Mouse (Mus musculus): ENCODE results near the gene Vwce. TPM values are rescaled to one million over a fixed set of nuclear protein-coding genes. Genes with fewer than 3 reads are reported as not detected.
A peak's percentile ranks its signal among the peaks of the same experiment; 100 is the strongest.

Vwce gene
- polyA plus RNA-seq, 1 experiment from 2014 or later, result 0.86 TPM

DNA sequence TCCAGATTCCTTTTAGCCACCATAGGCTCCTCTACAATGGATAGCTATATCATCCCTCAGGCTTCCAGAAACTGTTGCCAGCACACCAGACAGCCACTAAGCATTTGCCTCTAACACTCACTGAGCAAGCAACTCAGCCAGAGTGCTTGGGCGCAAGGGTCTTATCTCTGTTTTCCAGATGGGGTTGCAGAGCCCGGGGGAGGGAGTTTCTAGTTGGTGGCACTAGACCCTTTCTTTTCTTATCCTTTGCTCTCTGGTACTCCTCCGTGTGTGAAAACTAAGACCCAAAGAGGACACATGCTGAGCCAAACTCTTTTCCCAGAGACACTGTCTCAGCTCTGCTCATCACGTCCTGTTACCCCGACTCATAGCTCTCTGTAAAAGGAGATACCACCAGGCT lies 27.4 kb downstream of the Vwce start:
- Histone ChIP-seq H3K4me2 (replicated peaks; ENCODE audit: low read depth, low read length) (no peak overlapping the region), H3K27me3 (ENCODE audit: control insufficient read depth, insufficient read depth, low read length) (no peaks in the 10 kb centered on the region), H3K4me1 (replicated peaks; ENCODE audit: control insufficient read depth, insufficient read depth, low read length) (no peaks in the 10 kb centered on the region), H3K4me3 (ENCODE audit: low read depth, low read length) (no peak overlapping the region), H3K9me3 (ENCODE audit: control insufficient read depth, low read length) (no peaks in the 10 kb centered on the region), H3K36me3 (ENCODE audit: control insufficient read depth, insufficient read depth, low read length) (no peaks in the 10 kb centered on the region), H3K9ac (ENCODE audit: low read depth, low read length) (no peak overlapping the region), H3K27ac (ENCODE audit: low read depth, low read length) (no peak overlapping the region)
- ATAC-seq (ENCODE audit: low FRiP score) (no peak), DNase-seq (ENCODE audit: low spot score) (no peak)
- WGBS, result 74% methylated on average over 5 of the region's 5 CpGs

DNA sequence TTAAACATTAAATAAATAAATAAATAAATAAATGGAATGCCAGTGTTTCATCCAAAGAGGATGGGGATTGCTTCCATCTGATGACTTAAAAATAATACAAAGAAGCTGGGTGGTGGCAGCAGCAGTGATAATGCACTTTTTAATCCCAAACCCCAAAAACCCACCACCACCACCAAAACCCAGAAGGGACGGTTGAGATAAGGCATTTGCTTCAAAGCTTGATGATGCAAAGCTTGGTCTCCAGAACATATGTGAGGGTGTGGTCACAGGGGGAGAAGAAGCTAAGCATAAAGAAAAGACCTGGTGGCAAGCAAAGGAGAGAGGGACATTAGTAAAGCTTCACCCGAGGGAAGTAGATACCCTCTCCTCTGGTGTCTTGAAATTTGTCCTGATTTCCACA lies 27.9 kb downstream of the Vwce start:
- Histone ChIP-seq H3K4me1 (replicated peaks; ENCODE audit: control insufficient read depth, insufficient read depth, low read length) (no peaks in the 10 kb centered on the region), H3K27me3 (ENCODE audit: control insufficient read depth, insufficient read depth, low read length) (no peaks in the 10 kb centered on the region), H3K9me3 (ENCODE audit: control insufficient read depth, low read length) (no peaks in the 10 kb centered on the region), H3K4me3 (ENCODE audit: low read depth, low read length) (no peak overlapping the region), H3K36me3 (ENCODE audit: control insufficient read depth, insufficient read depth, low read length) (no peaks in the 10 kb centered on the region), H3K4me2 (replicated peaks; ENCODE audit: low read depth, low read length) (no peak overlapping the region), H3K9ac (ENCODE audit: low read depth, low read length) (no peak overlapping the region), H3K27ac (ENCODE audit: low read depth, low read length) (no peak overlapping the region)
- ATAC-seq (ENCODE audit: low FRiP score) (no peak), DNase-seq (ENCODE audit: low spot score) (no peak)
- 89% methylated on average over 2 of the region's 2 CpGs for WGBS

DNA sequence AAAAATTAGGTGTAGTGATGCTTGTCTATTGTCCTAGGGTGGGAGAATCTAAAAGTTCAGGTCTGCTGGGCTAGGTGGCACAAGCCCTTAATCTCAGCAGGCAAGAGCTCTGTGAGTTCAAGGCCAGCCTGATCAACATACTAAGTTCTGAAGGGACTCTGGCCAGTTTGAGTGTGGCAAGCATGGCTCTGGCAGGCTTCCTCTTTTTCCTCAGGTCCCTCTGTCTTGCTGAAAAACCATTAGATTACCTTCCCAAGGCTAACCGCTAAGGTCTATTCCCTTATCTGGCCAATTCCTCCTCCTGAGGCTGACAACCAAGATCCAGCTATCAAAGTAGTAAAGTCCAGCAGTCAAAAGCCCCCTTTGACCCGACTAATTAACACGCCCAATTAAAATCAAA lies 28.7 kb downstream of the Vwce start:
- Histone ChIP-seq H3K27ac (ENCODE audit: low read depth, low read length) (no peak overlapping the region), H3K9me3 (ENCODE audit: control insufficient read depth, low read length) (no peaks in the 10 kb centered on the region), H3K4me3 (ENCODE audit: low read depth, low read length) (no peak overlapping the region), H3K27me3 (ENCODE audit: control insufficient read depth, insufficient read depth, low read length) (no peaks in the 10 kb centered on the region), H3K9ac (ENCODE audit: low read depth, low read length) (no peak overlapping the region), H3K36me3 (ENCODE audit: control insufficient read depth, insufficient read depth, low read length) (no peaks in the 10 kb centered on the region), H3K4me2 (replicated peaks; ENCODE audit: low read depth, low read length) (no peak overlapping the region), H3K4me1 (replicated peaks; ENCODE audit: control insufficient read depth, insufficient read depth, low read length) (no peaks in the 10 kb centered on the region)
- DNase-seq (ENCODE audit: low spot score), result no peak
- no peak for ATAC-seq (ENCODE audit: low FRiP score)
- 79% methylated on average over 3 of the region's 3 CpGs for WGBS

DNA sequence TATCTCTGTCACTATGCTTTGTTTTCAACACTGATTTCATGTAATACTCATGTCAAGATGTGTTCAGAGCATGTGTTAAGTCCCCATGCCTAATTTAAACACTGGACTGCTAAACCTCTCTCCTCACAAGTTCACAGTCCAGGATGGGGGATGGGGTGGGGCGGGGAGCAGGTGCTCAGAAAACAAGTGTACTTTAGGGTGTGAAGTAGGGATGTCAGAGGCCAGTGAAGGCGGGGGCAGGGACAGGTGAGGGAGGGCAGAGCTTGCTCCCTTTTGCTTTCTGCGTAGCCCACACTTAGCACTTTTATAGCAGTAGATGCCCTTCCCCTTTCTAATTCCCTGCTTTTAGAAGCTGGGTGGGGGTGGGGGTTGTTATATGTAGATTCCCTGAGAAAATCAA lies 31.1 kb downstream of the Vwce start:
- Histone ChIP-seq H3K4me3 (ENCODE audit: low read depth, low read length) (no peak overlapping the region), H3K4me1 (replicated peaks; ENCODE audit: control insufficient read depth, insufficient read depth, low read length) (no peaks in the 10 kb centered on the region), H3K36me3 (ENCODE audit: control insufficient read depth, insufficient read depth, low read length) (no peaks in the 10 kb centered on the region), H3K27ac (ENCODE audit: low read depth, low read length) (no peak overlapping the region), H3K9me3 (ENCODE audit: control insufficient read depth, low read length) (no peaks in the 10 kb centered on the region), H3K4me2 (replicated peaks; ENCODE audit: low read depth, low read length) (no peak overlapping the region), H3K27me3 (ENCODE audit: control insufficient read depth, insufficient read depth, low read length) (no peaks in the 10 kb centered on the region), H3K9ac (ENCODE audit: low read depth, low read length) (no peak overlapping the region)
- WGBS, result 63% methylated on average over 3 of the region's 3 CpGs
- no peak for DNase-seq (ENCODE audit: low spot score)
- ATAC-seq (ENCODE audit: low FRiP score), result peak; percentile 33; the same call in 1 of the 2 replicates

DNA sequence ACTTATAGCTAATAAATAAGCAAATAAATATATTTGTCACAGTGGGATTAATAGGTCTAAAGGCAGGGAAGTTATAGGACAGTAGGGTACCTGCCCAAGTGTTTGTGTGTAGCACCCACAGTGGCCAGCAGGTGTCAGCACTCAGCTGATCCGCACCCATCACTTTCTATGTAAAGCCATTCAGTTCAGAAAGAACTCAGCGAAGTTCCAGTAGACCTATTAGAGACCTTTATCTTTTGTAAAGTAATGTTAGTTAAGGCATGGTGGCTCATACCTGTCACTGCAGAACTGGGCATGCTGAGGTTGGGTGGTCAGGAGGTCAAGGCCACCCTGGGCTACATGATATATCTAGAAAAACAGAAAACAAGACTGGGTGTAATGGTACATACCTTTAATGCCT lies 31.5 kb downstream of the Vwce start:
- Histone ChIP-seq H3K4me2 (replicated peaks; ENCODE audit: low read depth, low read length) (no peak overlapping the region), H3K4me3 (ENCODE audit: low read depth, low read length) (no peak overlapping the region), H3K9me3 (ENCODE audit: control insufficient read depth, low read length) (no peaks in the 10 kb centered on the region), H3K27me3 (ENCODE audit: control insufficient read depth, insufficient read depth, low read length) (no peaks in the 10 kb centered on the region), H3K9ac (ENCODE audit: low read depth, low read length) (no peak overlapping the region), H3K27ac (ENCODE audit: low read depth, low read length) (no peak overlapping the region), H3K4me1 (replicated peaks; ENCODE audit: control insufficient read depth, insufficient read depth, low read length) (no peaks in the 10 kb centered on the region), H3K36me3 (ENCODE audit: control insufficient read depth, insufficient read depth, low read length) (no peaks in the 10 kb centered on the region)
- peak; percentile 78 for DNase-seq (ENCODE audit: low spot score)
- WGBS, result 19% methylated on average over 2 of the region's 2 CpGs
- peak; percentile 54 for ATAC-seq (ENCODE audit: low FRiP score)

DNA sequence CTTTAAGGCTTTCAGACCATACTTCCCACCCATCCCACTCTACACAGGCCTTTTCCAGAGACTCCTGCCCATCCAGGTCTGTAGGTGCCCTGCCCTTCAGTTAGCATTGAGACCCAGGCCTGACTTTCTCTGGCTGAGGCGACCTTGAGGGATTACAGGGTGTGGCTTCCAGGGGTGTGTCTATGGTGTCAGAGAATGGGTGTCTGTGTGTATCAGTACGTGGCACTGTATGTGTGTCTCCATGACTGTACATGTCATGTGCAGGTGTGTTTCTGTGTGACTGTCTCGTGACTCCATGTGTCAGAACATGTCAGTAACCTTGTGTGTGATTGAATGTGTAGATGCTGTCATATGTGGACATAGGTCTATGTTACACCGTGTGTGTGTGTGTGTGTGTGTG lies 37.3 kb downstream of the Vwce start:
- 82% methylated on average over 4 of the region's 4 CpGs for WGBS
- DNase-seq (ENCODE audit: low spot score), result no peak
- Histone ChIP-seq H3K27me3 (ENCODE audit: control insufficient read depth, insufficient read depth, low read length) (no peaks in the 10 kb centered on the region), H3K4me3 (ENCODE audit: low read depth, low read length) (no peak overlapping the region), H3K9me3 (ENCODE audit: control insufficient read depth, low read length) (no peaks in the 10 kb centered on the region), H3K9ac (ENCODE audit: low read depth, low read length) (no peak overlapping the region), H3K4me2 (replicated peaks; ENCODE audit: low read depth, low read length) (no peak overlapping the region), H3K36me3 (ENCODE audit: control insufficient read depth, insufficient read depth, low read length) (no peaks in the 10 kb centered on the region), H3K4me1 (replicated peaks; ENCODE audit: control insufficient read depth, insufficient read depth, low read length) (no peaks in the 10 kb centered on the region), H3K27ac (ENCODE audit: low read depth, low read length) (no peak overlapping the region)
- ATAC-seq (ENCODE audit: low FRiP score), result no peak

DNA sequence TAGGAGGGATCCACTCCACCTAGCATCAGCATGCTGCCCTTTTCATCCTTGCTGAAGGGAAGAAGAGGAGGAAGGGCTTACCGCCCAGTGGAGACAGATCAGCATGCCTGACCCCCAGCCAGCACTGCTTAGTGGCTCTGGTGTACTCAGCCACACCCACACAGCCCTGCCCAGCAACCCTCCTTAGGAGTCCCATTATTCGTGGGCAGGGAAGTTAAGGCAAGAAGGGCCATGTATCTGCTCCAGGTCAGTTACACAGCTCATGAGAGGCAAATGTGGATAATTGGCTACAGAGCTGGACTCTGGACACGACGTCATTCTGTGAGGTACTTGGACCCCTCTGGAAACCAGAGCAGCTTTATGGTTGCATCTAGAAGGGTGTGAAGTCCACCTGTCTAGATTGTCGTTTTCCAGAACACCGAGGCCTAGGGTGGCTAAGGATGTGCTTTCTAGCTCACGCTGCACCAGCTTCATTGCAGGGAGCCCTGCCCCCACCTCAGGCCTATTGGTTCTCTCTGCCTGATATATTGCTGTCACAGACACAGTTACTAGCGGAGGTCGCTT lies 37.9 kb downstream of the Vwce start:
- Histone ChIP-seq H3K36me3 (ENCODE audit: control insufficient read depth, insufficient read depth, low read length) (no peaks in the 10 kb centered on the region), H3K4me1 (replicated peaks; ENCODE audit: control insufficient read depth, insufficient read depth, low read length) (no peaks in the 10 kb centered on the region), H3K27me3 (ENCODE audit: control insufficient read depth, insufficient read depth, low read length) (no peaks in the 10 kb centered on the region), H3K4me2 (replicated peaks; ENCODE audit: low read depth, low read length) (no peak overlapping the region), H3K9me3 (ENCODE audit: control insufficient read depth, low read length) (no peaks in the 10 kb centered on the region), H3K27ac (ENCODE audit: low read depth, low read length) (no peak overlapping the region), H3K9ac (ENCODE audit: low read depth, low read length) (no peak overlapping the region), H3K4me3 (ENCODE audit: low read depth, low read length) (no peak overlapping the region)
- DNase-seq (ENCODE audit: low spot score) (no peak), ATAC-seq (ENCODE audit: low FRiP score) (no peak)
- 69% methylated on average over 9 of the region's 9 CpGs for WGBS

DNA sequence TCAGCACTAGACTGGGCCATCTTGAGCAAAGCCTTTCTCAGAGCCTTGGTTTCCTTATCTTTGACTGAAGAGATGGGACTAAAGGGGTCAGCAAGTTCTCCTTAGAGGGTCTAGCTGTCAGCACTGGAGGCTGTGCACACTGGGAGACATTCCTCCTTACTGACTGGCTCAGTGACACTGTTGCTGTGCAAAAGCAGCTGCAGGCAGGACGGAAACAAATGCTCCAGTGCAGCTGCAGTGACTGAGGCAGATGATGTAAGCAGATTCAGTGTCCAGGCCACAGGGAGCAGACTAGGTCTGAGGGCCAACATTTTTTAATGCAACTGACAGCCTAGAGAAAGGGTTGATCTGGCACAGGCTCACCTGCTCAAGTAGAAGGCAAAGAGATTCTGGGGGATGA lies 39.3 kb downstream of the Vwce start:
- no peak overlapping the region for H3K4me3 ChIP-seq (ENCODE audit: low read depth, low read length)
- H3K27ac ChIP-seq (ENCODE audit: low read depth, low read length), result no peak overlapping the region
- 63% methylated on average over 1 of the region's 1 CpGs for WGBS
- no peak for DNase-seq (ENCODE audit: low spot score)
- no peak for ATAC-seq (ENCODE audit: low FRiP score)
- no peaks in the 10 kb centered on the region for H3K4me1 ChIP-seq (replicated peaks; ENCODE audit: control insufficient read depth, insufficient read depth, low read length)
- no peaks in the 10 kb centered on the region for H3K27me3 ChIP-seq (ENCODE audit: control insufficient read depth, insufficient read depth, low read length)
- no peak overlapping the region for H3K4me2 ChIP-seq (replicated peaks; ENCODE audit: low read depth, low read length)
- no peaks in the 10 kb centered on the region for H3K36me3 ChIP-seq (ENCODE audit: control insufficient read depth, insufficient read depth, low read length)
- H3K9ac ChIP-seq (ENCODE audit: low read depth, low read length), result no peak overlapping the region
- H3K9me3 ChIP-seq (ENCODE audit: control insufficient read depth, low read length), result no peaks in the 10 kb centered on the region

DNA sequence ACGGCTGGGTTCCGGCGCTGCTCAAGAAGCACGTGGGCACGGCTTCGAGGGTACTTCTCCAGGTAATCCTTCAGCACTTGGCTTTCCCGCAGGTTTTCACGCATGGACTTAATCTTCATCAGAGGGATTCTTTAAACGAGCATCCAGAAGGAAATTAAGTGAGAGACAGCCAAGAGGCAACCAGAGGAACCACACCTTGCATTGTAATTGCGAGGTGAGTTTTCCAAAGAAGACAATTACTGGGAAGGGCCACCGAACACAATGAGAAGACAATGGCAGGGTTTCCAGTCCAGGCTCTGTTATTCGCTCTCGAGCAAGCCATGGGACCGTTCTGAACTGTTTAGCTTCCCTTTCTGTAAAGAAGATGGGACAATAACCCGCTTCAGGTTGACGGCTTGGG lies 42.6 kb downstream of the Vwce start:
- Histone ChIP-seq H3K9ac (ENCODE audit: low read depth, low read length) (no peak overlapping the region), H3K27ac (ENCODE audit: low read depth, low read length) (no peak overlapping the region), H3K9me3 (ENCODE audit: control insufficient read depth, low read length) (no peaks in the 10 kb centered on the region), H3K4me2 (replicated peaks; ENCODE audit: low read depth, low read length) (no peak overlapping the region), H3K36me3 (ENCODE audit: control insufficient read depth, insufficient read depth, low read length) (no peaks in the 10 kb centered on the region), H3K4me1 (replicated peaks; ENCODE audit: control insufficient read depth, insufficient read depth, low read length) (no peaks in the 10 kb centered on the region), H3K27me3 (ENCODE audit: control insufficient read depth, insufficient read depth, low read length) (no peaks in the 10 kb centered on the region), H3K4me3 (ENCODE audit: low read depth, low read length) (no peak overlapping the region)
- ATAC-seq (ENCODE audit: low FRiP score) (no peak), DNase-seq (ENCODE audit: low spot score) (no peak)
- 88% methylated on average over 15 of the region's 16 CpGs for WGBS
